Mouse (Mus musculus) G1E (cell line): ENCODE data around the gene Rnf169. TPM values are rescaled to one million over a fixed set of nuclear protein-coding genes. Genes with fewer than 3 reads are reported as not detected.

Experiments
- ATAC-seq: 2 replicates; pipeline ENCODE4 v1.8.0; 2016; ENCODE audit warnings: mild to moderate bottlenecking; ENCODE audit not compliant: insufficient number of reproducible peaks, poor library complexity, low FRiP score, severe bottlenecking; ENCODE audit errors: extremely low read depth
- DNase-seq: peaks from one replicate; pipeline ENCODE4 v3.0.0; 2012; ENCODE audit warnings: low spot score
- H3K27me3 ChIP-seq: 2 replicates; pipeline ENCODE4 v1.6.1; 2012; ENCODE audit warnings: mild to moderate bottlenecking, low read length, inconsistent platforms; ENCODE audit not compliant: insufficient read depth
- H3K36me3 ChIP-seq: replicated peaks from 2 replicates; pipeline ENCODE3; 2012; ENCODE audit warnings: mild to moderate bottlenecking, inconsistent platforms
- H3K4me1 ChIP-seq: 2 replicates; pipeline ENCODE4 v1.6.1; 2012; ENCODE audit warnings: low read depth, low read length, inconsistent platforms, mixed read lengths; ENCODE audit not compliant: insufficient read depth
- H3K4me3 ChIP-seq: 2 replicates; pipeline ENCODE4 v1.5.1; 2012; ENCODE audit warnings: low read depth, mild to moderate bottlenecking, inconsistent platforms, low read length, moderate library complexity, mixed read lengths
- H3K9me3 ChIP-seq: replicated peaks from 2 replicates; pipeline ENCODE4 v1.6.1; 2012; ENCODE audit warnings: inconsistent platforms
- CTCF ChIP-seq: IDR thresholded peaks from 2 replicates; pipeline ENCODE4 v1.5.1; 2012; ENCODE audit warnings: low read depth, low read length, inconsistent platforms, mixed read lengths
- GATA1 ChIP-seq: IDR thresholded peaks from 2 replicates; pipeline ENCODE4 v1.6.1; 2012; ENCODE audit warnings: borderline replicate concordance, low read length, inconsistent platforms, mixed read lengths
- GATA2 ChIP-seq: IDR thresholded peaks from 2 replicates; pipeline ENCODE4 v1.6.1; 2012; ENCODE audit warnings: low read depth, low read length, inconsistent platforms, borderline replicate concordance
- POLR2AphosphoS5 ChIP-seq: IDR thresholded peaks from 2 replicates; pipeline ENCODE4 v1.6.1; 2012; ENCODE audit warnings: low read depth, low read length, inconsistent platforms; ENCODE audit not compliant: insufficient replicate concordance
- TAL1 ChIP-seq: conservative IDR thresholded peaks from 2 replicates; pipeline ENCODE4 v1.6.1; 2012; ENCODE audit warnings: low read depth, low read length, inconsistent platforms, mixed read lengths
- polyA plus RNA-seq: library from polyadenylated mRNA; stranded (reverse); fragments of >175 nt; gene quantifications from 2 replicates; pipeline ENCODE4 v1.2.3, GENCODE M21; 2012
- total RNA-seq, 2 experiments: library from RNA; stranded (forward) in 1 of 2; stranded (reverse) in 1 of 2; fragments of 200-1000 nt in 1 of 2; fragments of >200 nt in 1 of 2; fragmentation: Nextera tagmentation in 1 of 2; gene quantifications; 2 replicates each; pipeline ENCODE4 v1.2.3; 2014 to 2017

The Rnf169 gene
- total and polyA plus RNA-seq, 3 experiments: 4.8 to 30.4 (median 13.8) TPM

GRCm38 (mm10) chr7:100010711-100011110 lies 30.5 kb upstream of the Rnf169 start:
- Histone ChIP-seq H3K36me3 (no peaks in the 10 kb centered on the region), H3K27me3 (peaks cover 82% of the 10 kb centered on the region), H3K9me3 (no peaks in the 10 kb centered on the region), H3K4me3 (no peak overlapping the region), H3K4me1 (no peaks in the 10 kb centered on the region)
- DNase-seq: no peak
- TF ChIP-seq GATA1: no peak
- no peak for TF ChIP-seq GATA2
- no peak for TF ChIP-seq TAL1
- no peak for TF ChIP-seq CTCF
- TF ChIP-seq POLR2AphosphoS5: no peak
- no peak for ATAC-seq

DNA sequence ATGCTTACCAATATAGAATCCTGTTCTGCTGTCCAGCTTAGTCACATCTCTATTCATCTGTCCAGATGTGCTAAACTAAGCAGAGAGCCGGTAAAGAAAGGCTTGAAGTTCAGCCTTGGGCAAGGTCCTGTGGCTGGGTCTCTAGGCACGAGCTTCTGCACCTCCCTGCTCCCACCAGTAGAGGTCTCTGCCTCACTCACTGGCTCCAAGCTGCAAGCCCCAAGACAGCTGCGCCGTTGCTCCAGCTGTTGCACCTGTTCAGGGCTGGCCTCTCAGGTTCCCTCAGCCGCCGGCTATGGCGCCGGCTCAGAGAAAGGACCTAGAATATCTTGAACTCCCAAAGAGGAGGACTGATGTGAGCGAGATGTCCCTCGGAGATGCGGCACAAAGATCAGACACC lies 29.4 kb upstream of the Rnf169 start:
- TF ChIP-seq CTCF (peak; percentile 72), GATA2 (no peak), TAL1 (no peak), GATA1 (no peak), POLR2AphosphoS5 (no peak)
- H3K36me3 ChIP-seq: no peaks in the 10 kb centered on the region
- ATAC-seq (no peak; the same call in 1 of the 2 replicates), DNase-seq (peak; percentile 52)
- no peak overlapping the region for H3K4me3 ChIP-seq
- H3K27me3 ChIP-seq: peaks cover 85% of the 10 kb centered on the region
- H3K9me3 ChIP-seq: no peaks in the 10 kb centered on the region
- H3K4me1 ChIP-seq: no peaks in the 10 kb centered on the region

- Histone ChIP-seq H3K27me3 (peaks cover 81% of the 10 kb centered on the region), H3K36me3 (no peaks in the 10 kb centered on the region), H3K4me3 (no peak overlapping the region; the same call in 1 of the 2 replicates), H3K4me1 (no peaks in the 10 kb centered on the region), H3K9me3 (no peaks in the 10 kb centered on the region)
- no peak for ATAC-seq
- TF ChIP-seq TAL1 (no peak), POLR2AphosphoS5 (no peak), GATA2 (no peak), GATA1 (no peak), CTCF (no peak)
- DNase-seq: no peak
Measured at GRCm38 (mm10) chr7:100008765-100009164, 28.5 kb upstream of the Rnf169 start.

DNA sequence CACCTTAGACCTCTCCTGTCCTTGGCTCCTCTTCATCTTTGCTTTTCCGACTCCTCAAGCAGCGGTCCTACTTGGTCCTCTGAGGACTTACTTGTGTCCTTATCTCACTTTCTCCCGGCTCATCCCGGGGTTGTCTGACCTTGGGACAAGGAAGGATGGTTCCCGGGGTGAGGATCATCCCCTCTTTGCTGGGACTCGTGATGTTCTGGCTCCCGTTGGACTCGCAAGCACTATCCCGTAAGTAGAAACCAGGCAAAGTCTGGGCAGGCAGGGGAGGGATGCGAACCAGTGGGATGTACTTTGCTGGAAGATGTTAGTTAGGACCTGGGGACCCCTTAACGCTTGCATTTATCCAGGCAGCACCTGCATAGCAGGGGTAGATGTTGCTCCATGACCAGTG lies 26.2 kb upstream of the Rnf169 start:
- no peaks in the 10 kb centered on the region for H3K9me3 ChIP-seq
- no peak for TF ChIP-seq GATA2
- TF ChIP-seq POLR2AphosphoS5: no peak
- TF ChIP-seq GATA1: no peak
- no peak for TF ChIP-seq CTCF
- TF ChIP-seq TAL1: no peak
- H3K36me3 ChIP-seq: no peaks in the 10 kb centered on the region
- H3K27me3 ChIP-seq: peaks cover 70% of the 10 kb centered on the region
- H3K4me1 ChIP-seq: no peaks in the 10 kb centered on the region
- ATAC-seq: no peak
- H3K4me3 ChIP-seq: no peak overlapping the region
- no peak for DNase-seq

DNA sequence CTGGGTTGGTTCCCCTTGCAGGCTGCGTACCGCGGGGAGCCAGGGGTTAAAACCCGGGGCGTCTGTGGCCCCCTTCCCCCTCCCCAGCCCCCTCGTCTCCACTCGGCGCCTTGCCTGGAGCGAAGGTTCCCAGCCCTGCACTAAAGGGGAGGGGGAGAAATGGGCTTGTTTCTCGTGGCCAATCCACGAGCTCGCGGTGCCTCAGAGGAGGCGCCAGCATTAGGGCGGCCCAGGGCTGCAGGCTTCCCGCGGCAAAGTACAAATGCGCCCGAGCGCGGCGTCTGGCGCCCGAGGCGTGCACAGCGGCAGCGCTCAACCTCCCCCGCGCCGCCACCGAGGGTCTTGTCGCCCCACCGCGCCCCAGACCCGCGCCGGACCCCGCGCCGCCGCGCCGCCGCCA lies 25.5 kb upstream of the Rnf169 start, which contains the start of gene Chrdl2:
TSS of gene Chrdl2 (plus strand) at position 383 of the 400 bp plus-strand sequence.
- TF ChIP-seq CTCF (no peak), GATA1 (no peak), TAL1 (no peak), POLR2AphosphoS5 (no peak), GATA2 (no peak)
- no peak for ATAC-seq
- no peak within 1 kb of the TSS for H3K4me3 ChIP-seq

DNA sequence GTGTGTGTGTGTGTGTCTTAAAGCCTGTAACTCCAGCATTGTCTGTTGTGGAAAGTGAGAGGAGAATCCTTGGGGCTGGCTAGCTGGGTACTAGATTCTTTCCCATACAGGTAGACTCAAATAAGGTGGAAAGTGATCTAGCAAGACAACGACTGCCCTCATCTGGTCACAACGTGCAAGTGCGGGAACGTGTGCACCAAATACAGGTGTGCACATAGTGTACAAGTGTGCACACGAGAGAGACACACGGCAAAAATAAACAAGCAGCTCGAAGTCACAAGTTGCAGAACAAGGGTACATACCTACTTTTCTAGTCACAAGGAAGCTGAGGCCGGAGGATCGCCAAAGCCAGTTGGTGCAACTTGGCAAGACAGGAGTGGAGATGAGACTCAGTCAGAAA lies 23.5 kb upstream of the Rnf169 start:
- DNase-seq: no peak
- H3K36me3 ChIP-seq: no peaks in the 10 kb centered on the region
- H3K4me1 ChIP-seq: 0 out of 2 replicates have a peak, but pooled peaks cover 2% of the 10 kb centered on the region
- peaks cover 47% of the 10 kb centered on the region for H3K27me3 ChIP-seq
- no peak overlapping the region for H3K4me3 ChIP-seq
- H3K9me3 ChIP-seq: no peaks in the 10 kb centered on the region
- peak; percentile 37; the same call in 1 of the 2 replicates for TF ChIP-seq CTCF
- no peak for TF ChIP-seq GATA1
- TF ChIP-seq GATA2: no peak
- TF ChIP-seq POLR2AphosphoS5: no peak
- no peak for ATAC-seq

More for the DNA sequence above, 25.5 kb upstream of the Rnf169 start, which contains the start of gene Chrdl2:
- DNase-seq: no peak
- no peaks in the 10 kb centered on the region for H3K4me1 ChIP-seq
- peaks cover 66% of the 10 kb centered on the region for H3K27me3 ChIP-seq
- no peaks in the 10 kb centered on the region for H3K9me3 ChIP-seq
- no peaks in the 10 kb centered on the region for H3K36me3 ChIP-seq
